ENCODE assay signal across 9 mouse cellular contexts in the genomic region with DNA sequence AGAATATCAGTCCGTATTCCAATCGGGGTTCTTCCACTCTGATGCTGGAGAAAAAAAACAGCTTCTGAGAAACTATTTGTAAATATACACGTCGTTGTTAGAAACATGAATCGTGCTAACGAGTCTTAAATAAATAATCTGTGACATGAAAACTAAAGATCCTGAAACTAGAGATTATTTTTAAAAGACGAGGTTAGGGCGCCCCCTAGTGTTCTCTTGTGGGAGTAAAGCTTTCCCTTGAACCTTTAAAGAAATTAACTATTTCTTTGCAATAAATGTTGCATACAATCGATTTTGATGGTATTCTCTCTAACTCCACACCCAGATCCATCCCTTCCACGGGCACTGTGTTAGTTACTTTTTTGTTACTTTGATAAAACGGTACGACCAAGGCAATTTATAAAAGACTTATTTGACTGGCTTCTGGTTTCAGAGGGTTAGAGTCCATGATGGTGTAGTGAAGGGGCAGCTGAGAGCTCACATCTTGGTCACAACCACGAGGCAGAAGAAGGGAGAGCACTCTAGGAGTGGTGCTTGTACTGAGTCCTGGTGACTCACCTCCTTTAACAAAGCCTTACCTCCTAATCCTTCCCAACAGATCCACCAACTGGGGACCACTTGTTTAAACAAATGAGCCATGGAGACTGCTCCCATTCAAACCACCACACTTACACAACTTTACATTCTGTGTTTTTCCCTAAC. TPM values are rescaled to one million over a fixed set of nuclear protein-coding genes. Genes with fewer than 3 reads are reported as not detected.
A peak's percentile ranks its signal among the peaks of the same experiment; 100 is the strongest.
DNase-seq lines count a peak whose midpoint lies in the region; ATAC-seq and TF ChIP-seq lines count a peak whose summit lies in the region.
"Had no signal": no experiment of that assay in that cellular context is flagged by ENCODE, and none has a peak within 500 bp of the region (broad histone marks: within the 10 kb centered on the region; RNA-seq: fewer than 3 reads in every experiment).

No protein-coding gene starts in this region.

- no peaks in the 10 kb centered on the region for H3K4me1 ChIP-seq in lung, embryonic 14.5 days (ENCODE audit: insufficient read depth)
- H3K4me1 ChIP-seq: heart, embryonic 13.5 days had no signal

- 6% methylated on average over 13 of the region's 13 CpGs for WGBS in lung, embryonic 14.5 days

- H3K9ac ChIP-seq in lung, embryonic 14.5 days = no peak overlapping the region
- H3K9ac ChIP-seq: heart, embryonic 13.5 days had no signal

- no peaks in the 10 kb centered on the region for H3K36me3 ChIP-seq in lung, embryonic 14.5 days (ENCODE audit: insufficient read depth)
- H3K36me3 ChIP-seq: heart, embryonic 13.5 days had no signal

- H3K4me3 ChIP-seq in lung, embryonic 14.5 days (ENCODE audit: low read depth, low read length) = no peak overlapping the region
- H3K4me3 ChIP-seq: heart, embryonic 13.5 days had no signal

- peak; percentile 11 to 81 for DNase-seq in adrenal gland, adult (ENCODE audit: inconsistent age in 2 of 2, low spot score in 1 of 2)
- DNase-seq in adrenal gland, adult 8-10 months = no peak
- DNase-seq in ovary, postnatal 36 days (ENCODE audit: low spot score) = peak; percentile 12
- no peak for DNase-seq in ovary, adult 18-20 months (ENCODE audit: low spot score)
- DNase-seq in cerebellum, postnatal 36 days = peak; percentile 44 to 63
- DNase-seq in lung, embryonic 14.5 days = peak; percentile 85
- peak; percentile 68 for DNase-seq in retina, postnatal 1 day

- peak; percentile 63 for TF ChIP-seq CTCF in lung, embryonic 14.5 days (IDR thresholded peaks at IDR 0.05; ENCODE audit: low read depth)

- H3K27ac ChIP-seq in lung, embryonic 14.5 days (ENCODE audit: low read depth) = no peak overlapping the region
- H3K27ac ChIP-seq: heart, embryonic 13.5 days had no signal

- H3K9me3 ChIP-seq in lung, embryonic 14.5 days (ENCODE audit: low read depth, low read length) = no peaks in the 10 kb centered on the region
- H3K9me3 ChIP-seq: heart, embryonic 13.5 days had no signal

- ATAC-seq in hematopoietic stem cell, adult 5-6 weeks (replicated peaks in 1 of 2; ENCODE audit: insufficient read depth in 1 of 2, low FRiP score in 2 of 2, low TSS enrichment in 1 of 2, low read depth in 1 of 2, poor library complexity in 2 of 2, severe bottlenecking in 2 of 2) = peak; percentile 7 to 43; a peak in 2 of 4 replicates
- no peak for ATAC-seq in lung, embryonic 14.5 days (ENCODE audit: insufficient read depth)

- H3K27me3 ChIP-seq in lung, embryonic 14.5 days (ENCODE audit: insufficient read depth, low read length) = no peaks in the 10 kb centered on the region
- H3K27me3 ChIP-seq: heart, embryonic 13.5 days had no signal

- H3K4me2 ChIP-seq in lung, embryonic 14.5 days = no peak overlapping the region
- H3K4me2 ChIP-seq: heart, embryonic 13.5 days had no signal

RNA-seq across cellular contexts. Expression of gene Scel, which starts 24.4 kb away (rescaled TPM):
- under 1 TPM in 3 of 4 experiments, not detected in 1; 0.15 to 0.52 (median 0.23) TPM for total RNA-seq in adrenal gland, adult 8-10 months (2022)
- not detected in 2 replicates for total RNA-seq in hematopoietic stem cell, adult 5-6 weeks (2017)
- polyA plus RNA-seq in lung, embryonic 14.5 days (2014; fragmentation: Nextera tagmentation; extraction: Ambion mirVana) = 1.7 and 1.9 TPM in 2 replicates

Comparison
In these comparisons a context has a peak if more than half of its experiments do, and no peak if none do; other contexts are left out.
1. DNase-seq: peak in adrenal gland, adult (2 of 2), ovary, postnatal 36 days (single experiment), cerebellum, postnatal 36 days (2 of 2), lung, embryonic 14.5 days (single experiment) and retina, postnatal 1 day (single experiment); none in adrenal gland, adult 8-10 months (single experiment) and ovary, adult 18-20 months (single experiment).